Comparison of ENCODE assay signal across 8 mouse cellular contexts in genomic region chr8:108697589-108697988, GRCm38 (mm10).
DNase-seq lines count a peak whose midpoint lies in the region; ATAC-seq lines count a peak whose summit lies in the region.

No protein-coding gene starts in this region.

- WGBS in lung, embryonic 16.5 days = 9% methylated on average over 13 of the region's 13 CpGs
- WGBS in hindbrain, embryonic 16.5 days = under 1% methylated on average over 13 of the region's 13 CpGs
- 2% methylated on average over 13 of the region's 13 CpGs for WGBS in neural tube, embryonic 13.5 days

- H3K9ac ChIP-seq in lung, embryonic 16.5 days (ENCODE audit: low read length) = peak overlapping the region; percentile 41
- peak overlapping the region; percentile 41; the same call in 1 of the 2 replicates for H3K9ac ChIP-seq in hindbrain, embryonic 16.5 days (ENCODE audit: low read depth, low read length)
- H3K9ac ChIP-seq in neural tube, embryonic 13.5 days = peak overlapping the region; percentile 41

- no peaks in the 10 kb centered on the region for H3K36me3 ChIP-seq in lung, embryonic 16.5 days (ENCODE audit: control insufficient read depth, insufficient read depth, low read length)
- no peaks in the 10 kb centered on the region for H3K36me3 ChIP-seq in hindbrain, embryonic 16.5 days (ENCODE audit: control insufficient read depth, insufficient read depth, low read length)
- H3K36me3 ChIP-seq in neural tube, embryonic 13.5 days = no peaks in the 10 kb centered on the region

- ATAC-seq in lung, embryonic 16.5 days (ENCODE audit: low read depth) = no peak
- ATAC-seq in hindbrain, embryonic 16.5 days = no peak
- ATAC-seq in neural tube, embryonic 13.5 days (ENCODE audit: low read depth) = no peak
- ATAC-seq in megakaryocyte progenitor cell, adult 5-6 weeks (replicated peaks; ENCODE audit: poor library complexity) = no peak

- peaks cover 45% of the 10 kb centered on the region for H3K27me3 ChIP-seq in lung, embryonic 16.5 days (ENCODE audit: control insufficient read depth, insufficient read depth, low read depth, low read length)
- H3K27me3 ChIP-seq in hindbrain, embryonic 16.5 days (replicated peaks; ENCODE audit: control insufficient read depth, insufficient read depth, low read length) = peaks cover 33% of the 10 kb centered on the region
- peaks cover 93% of the 10 kb centered on the region for H3K27me3 ChIP-seq in neural tube, embryonic 13.5 days

- peaks cover 41% of the 10 kb centered on the region for H3K4me1 ChIP-seq in lung, embryonic 16.5 days (replicated peaks; ENCODE audit: control insufficient read depth, insufficient read depth, low read length)
- peaks cover 13% of the 10 kb centered on the region for H3K4me1 ChIP-seq in hindbrain, embryonic 16.5 days (ENCODE audit: control insufficient read depth, insufficient read depth, low read depth, low read length)
- peaks cover 51% of the 10 kb centered on the region for H3K4me1 ChIP-seq in neural tube, embryonic 13.5 days (replicated peaks)

- H3K4me2 ChIP-seq in lung, embryonic 16.5 days (ENCODE audit: low read depth, low read length) = peak overlapping the region; percentile 31; the same call in 1 of the 2 replicates
- peak overlapping the region; percentile 27 for H3K4me2 ChIP-seq in hindbrain, embryonic 16.5 days (ENCODE audit: low read length)
- H3K4me2 ChIP-seq in neural tube, embryonic 13.5 days = peak overlapping the region; percentile 45

- no peaks in the 10 kb centered on the region for H3K9me3 ChIP-seq in lung, embryonic 16.5 days (ENCODE audit: control insufficient read depth, low read length)
- H3K9me3 ChIP-seq in hindbrain, embryonic 16.5 days (ENCODE audit: control insufficient read depth, low read length) = no peaks in the 10 kb centered on the region
- no peaks in the 10 kb centered on the region for H3K9me3 ChIP-seq in neural tube, embryonic 13.5 days

- peak overlapping the region; percentile 6; the same call in 1 of the 2 replicates for H3K4me3 ChIP-seq in lung, embryonic 16.5 days (ENCODE audit: low read length)
- no peak overlapping the region for H3K4me3 ChIP-seq in hindbrain, embryonic 16.5 days (ENCODE audit: low read length)
- H3K4me3 ChIP-seq in neural tube, embryonic 13.5 days = peak overlapping the region; percentile 8

- peak; percentile 66 to 88 for DNase-seq in adrenal gland, adult (ENCODE audit: inconsistent age in 2 of 2, low spot score in 1 of 2)
- DNase-seq in adrenal gland, adult 8-10 months = no peak
- no peak for DNase-seq in lung, adult 18-20 months
- DNase-seq in right cerebral cortex, adult 2 months (ENCODE audit: low spot score in 2 of 2) = no peak

- H3K27ac ChIP-seq in lung, embryonic 16.5 days (ENCODE audit: low read length) = no peak overlapping the region
- peak overlapping the region; percentile 51; the same call in 1 of the 2 replicates for H3K27ac ChIP-seq in hindbrain, embryonic 16.5 days (ENCODE audit: low read depth, low read length)
- peak overlapping the region; percentile 54 for H3K27ac ChIP-seq in neural tube, embryonic 13.5 days (replicated peaks)

Comparison
In these comparisons a context has a peak if more than half of its experiments do, and no peak if none do; other contexts are left out.
1. DNase-seq: peak in adrenal gland, adult (2 of 2); none in adrenal gland, adult 8-10 months (single experiment), lung, adult 18-20 months (0 of 2) and right cerebral cortex, adult 2 months (0 of 2).
2. Peak in every context shown above with its lines, with median percentiles within 50 percentile points of each other: H3K4me2 ChIP-seq and H3K9ac ChIP-seq.